Mouse (Mus musculus) T-helper 17 cell (primary cell): ENCODE measurements at regions not wholly inside any gene's neighbourhood (a gene's known extent, or its start where the extent isn't known, plus 50 kb on each side); places are given as distances from the start of the nearest gene placed in this dataset.

Source experiments
- in situ Hi-C, 2 experiments: fragments of 300-600 bp; cut with MboI, MseI; formaldehyde crosslinking; loops; 1 replicate in 1 of 2; 2 replicates in 1 of 2; pipeline ENCODE4 v1.15.1; 2025; ENCODE audit warnings: high pct_unique_total_duplicates in 2 of 2

GRCm38 (mm10) chr13:42358588-42358987 lies 57.3 kb downstream of the Edn1 start:
- in situ Hi-C loops: no loop called here

GRCm38 (mm10) chr13:42367655-42368554 lies 66.6 kb downstream of the Edn1 start:
- in situ Hi-C loops: no loop called here

GRCm38 (mm10) chr13:42369826-42370225 lies 68.5 kb downstream of the Edn1 start:
- in situ Hi-C loops: no loop called here

- in situ Hi-C loops: no loop called here
Measured at GRCm38 (mm10) chr13:42372201-42372600, 70.9 kb downstream of the Edn1 start.

- in situ Hi-C loops: no loop called here
Measured at GRCm38 (mm10) chr13:42374181-42374596, 72.9 kb downstream of the Edn1 start.

GRCm38 (mm10) chr13:42379675-42380074 lies 78.4 kb downstream of the Edn1 start:
- in situ Hi-C loops: no loop called here

GRCm38 (mm10) chr13:42383099-42383498 lies 81.8 kb downstream of the Edn1 start:
- in situ Hi-C loops: no loop called here

GRCm38 (mm10) chr13:42390389-42390788 lies 89.1 kb downstream of the Edn1 start:
- in situ Hi-C loops: no loop called here

- in situ Hi-C loops: no loop called here
Measured at GRCm38 (mm10) chr13:42391330-42392005, 90.2 kb downstream of the Edn1 start.

GRCm38 (mm10) chr13:42392701-42393100 lies 91.4 kb downstream of the Edn1 start:
- in situ Hi-C loops: no loop called here

GRCm38 (mm10) chr13:42394572-42394971 lies 93.3 kb downstream of the Edn1 start:
- in situ Hi-C loops: no loop called here

- in situ Hi-C loops: no loop called here
Measured at GRCm38 (mm10) chr13:42401513-42401912, 100.2 kb downstream of the Edn1 start.

GRCm38 (mm10) chr13:42403231-42404020 lies 102.2 kb downstream of the Edn1 start:
- in situ Hi-C loops: no loop called here

- in situ Hi-C loops: no loop called here
Measured at GRCm38 (mm10) chr13:42412652-42413282, 111.5 kb downstream of the Edn1 start.

GRCm38 (mm10) chr13:42446921-42447320 lies 145.6 kb downstream of the Edn1 start:
- in situ Hi-C loops: no loop called here

- in situ Hi-C loops: no loop called here
Measured at GRCm38 (mm10) chr13:42453665-42454064, 152.4 kb downstream of the Edn1 start.

- in situ Hi-C loops: no loop called here
Measured at GRCm38 (mm10) chr13:42459892-42460291, 158.6 kb downstream of the Edn1 start.

GRCm38 (mm10) chr13:42478825-42479224 lies 177.5 kb downstream of the Edn1 start:
- in situ Hi-C loops: no loop called here

- in situ Hi-C loops: loop anchor here in 1 of 2 experiments (10.0 kb wide), 1 partner anchor 496 kb away; no protein-coding TSS in a partner anchor
Measured at GRCm38 (mm10) chr13:42490956-42491680, 189.3 kb upstream of the Phactr1 start.

GRCm38 (mm10) chr13:42494371-42494770 lies 186.1 kb upstream of the Phactr1 start:
- in situ Hi-C loops: loop anchor here in 1 of 2 experiments (10.0 kb wide), 1 partner anchor 500 kb away; no protein-coding TSS in a partner anchor
